Mouse (Mus musculus) lung, adult 2 months (tissue): ENCODE data around the gene Dnah8. TPM values are rescaled to one million over a fixed set of nuclear protein-coding genes. Genes with fewer than 3 reads are reported as not detected.

Experiments
- DNase-seq: peaks from one replicate; pipeline ENCODE4 v3.0.0; 2022
- H3K4me1 ChIP-seq: fragments of 200-500 bp; 2 replicates; pipeline ENCODE4 v1.6.1; 2011; ENCODE audit warnings: low read length; ENCODE audit not compliant: control insufficient read depth, insufficient read depth
- H3K4me3 ChIP-seq: fragments of 200-500 bp; replicated peaks from 2 replicates; pipeline ENCODE3; 2011; ENCODE audit warnings: low read depth, mild to moderate bottlenecking, control low read depth, low read length; ENCODE audit errors: extremely low read depth
- CTCF ChIP-seq: fragments of 200-500 bp; IDR thresholded peaks from 2 replicates; pipeline ENCODE4 v1.5.1; 2011; ENCODE audit warnings: mild to moderate bottlenecking, low read length, control low read depth; ENCODE audit not compliant: insufficient read depth
- POLR2A ChIP-seq: fragments of 200-500 bp; IDR thresholded peaks from 2 replicates; pipeline ENCODE4 v1.6.1; 2011; ENCODE audit warnings: low read depth, mild to moderate bottlenecking, control low read depth, low read length, borderline replicate concordance; ENCODE audit errors: extremely low read depth
- WGBS: fragments of 180-500 bp; shearing (Covaris S2); methylation state at CpG from one replicate; pipeline ENCODE4 v1.1.7; 2018; 5-methylcytosine and 5-hydroxymethylcytosine counted together
- polyA plus RNA-seq: library from polyadenylated mRNA; depleted of rRNA; stranded (reverse); fragments of >200 nt; gene quantifications from 2 replicates; pipeline ENCODE4 v1.2.3, GENCODE M21; 2012

Gene Dnah8
- polyA plus RNA-seq, 1 experiment: 12.0 TPM

- DNase-seq: peak; percentile 60
- peak; percentile 28 for TF ChIP-seq CTCF
- no peak for TF ChIP-seq POLR2A
- H3K4me1 ChIP-seq: no peaks in the 10 kb centered on the region
- WGBS: 49% methylated on average over 17 of the region's 17 CpGs
- H3K4me3 ChIP-seq: no peak overlapping the region
These were observed 33.5 kb upstream of the Dnah8 start for GRCm38 (mm10) chr17:30590417-30591198.

- Histone ChIP-seq H3K4me1 (no peaks in the 10 kb centered on the region), H3K4me3 (no peak overlapping the region)
- no peak for DNase-seq
- TF ChIP-seq POLR2A (no peak), CTCF (no peak)
- 73% methylated on average over 5 of the region's 5 CpGs for WGBS
These were observed 29.7 kb upstream of the Dnah8 start for GRCm38 (mm10) chr17:30594407-30594806.

GRCm38 (mm10) chr17:30594846-30595245 lies 29.3 kb upstream of the Dnah8 start:
- no peaks in the 10 kb centered on the region for H3K4me1 ChIP-seq
- H3K4me3 ChIP-seq: no peak overlapping the region
- 61% methylated on average over 6 of the region's 6 CpGs for WGBS
- DNase-seq: no peak
- TF ChIP-seq CTCF (no peak), POLR2A (no peak)

- no peak for DNase-seq
- no peak overlapping the region for H3K4me3 ChIP-seq
- WGBS: 95% methylated on average over 9 of the region's 9 CpGs
- H3K4me1 ChIP-seq: no peaks in the 10 kb centered on the region
- no peak for TF ChIP-seq POLR2A
- no peak for TF ChIP-seq CTCF
These were observed 26.4 kb upstream of the Dnah8 start for GRCm38 (mm10) chr17:30597786-30598185.

- Histone ChIP-seq H3K4me3 (no peak overlapping the region), H3K4me1 (no peaks in the 10 kb centered on the region)
- no peak for DNase-seq
- 90% methylated on average over 5 of the region's 5 CpGs for WGBS
- TF ChIP-seq POLR2A (no peak), CTCF (no peak)
These were observed 25.9 kb upstream of the Dnah8 start for GRCm38 (mm10) chr17:30598300-30598699.

GRCm38 (mm10) chr17:30602175-30602574 lies 22.0 kb upstream of the Dnah8 start:
- 89% methylated on average over 14 of the region's 14 CpGs for WGBS
- Histone ChIP-seq H3K4me3 (no peak overlapping the region), H3K4me1 (no peaks in the 10 kb centered on the region)
- DNase-seq: no peak
- TF ChIP-seq CTCF (no peak), POLR2A (no peak)

- no peaks in the 10 kb centered on the region for H3K4me1 ChIP-seq
- 95% methylated on average over 6 of the region's 6 CpGs for whole genome bisulfite sequencing
- no peak for TF ChIP-seq POLR2A
- no peak for TF ChIP-seq CTCF
These were observed 19.9 kb upstream of the Dnah8 start for GRCm38 (mm10) chr17:30604296-30604695.

GRCm38 (mm10) chr17:30605001-30605400 lies 19.2 kb upstream of the Dnah8 start:
- Histone ChIP-seq H3K4me3 (no peak overlapping the region), H3K4me1 (no peaks in the 10 kb centered on the region)
- 90% methylated on average over 5 of the region's 5 CpGs for WGBS
- TF ChIP-seq POLR2A (no peak), CTCF (no peak)
- no peak for DNase-seq

More at GRCm38 (mm10) chr17:30604296-30604695, 19.9 kb upstream of the Dnah8 start:
- H3K4me3 ChIP-seq: no peak overlapping the region
- DNase-seq: no peak

GRCm38 (mm10) chr17:30606206-30606605 lies 17.9 kb upstream of the Dnah8 start:
- Histone ChIP-seq H3K4me3 (no peak overlapping the region), H3K4me1 (no peaks in the 10 kb centered on the region; the same call in 1 of the 2 replicates)
- WGBS: 92% methylated on average over 11 of the region's 11 CpGs
- no peak for DNase-seq
- TF ChIP-seq CTCF (no peak), POLR2A (no peak)

GRCm38 (mm10) chr17:30606634-30607081 lies 17.5 kb upstream of the Dnah8 start:
- no peak for TF ChIP-seq POLR2A
- TF ChIP-seq CTCF: no peak
- Histone ChIP-seq H3K4me3 (no peak overlapping the region), H3K4me1 (peaks cover 4% of the 10 kb centered on the region)
- DNase-seq: no peak
- WGBS: 93% methylated on average over 8 of the region's 8 CpGs
